8 mouse cellular contexts compared by ENCODE assay signal in the genomic region with DNA sequence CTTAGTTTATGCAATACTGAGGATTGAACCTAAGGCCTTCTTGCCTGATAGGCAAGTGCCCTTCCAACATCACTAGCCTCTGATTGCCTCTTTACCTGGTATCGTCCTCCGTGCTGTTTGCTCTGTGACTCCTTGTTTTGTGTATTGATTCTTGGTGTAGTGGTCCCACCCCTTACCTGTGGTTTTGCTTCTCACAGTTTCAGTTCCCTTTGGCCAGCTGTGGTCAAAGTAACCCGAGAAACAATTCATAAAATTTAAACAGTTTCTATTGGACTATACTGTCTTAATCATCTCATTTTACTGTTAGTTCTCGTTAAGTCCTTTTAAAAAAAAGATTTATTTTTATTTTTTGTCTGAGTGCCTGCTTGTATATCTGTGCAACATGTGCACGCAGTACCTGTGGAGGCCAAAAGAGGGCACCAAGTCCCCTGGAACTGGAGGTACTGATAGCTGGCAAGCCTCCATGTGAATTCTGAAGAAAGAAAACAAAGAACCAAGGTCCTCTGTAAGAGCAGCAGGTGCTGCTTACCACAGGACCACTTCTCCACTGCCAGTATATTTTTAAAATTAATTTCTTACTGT.
DNase-seq lines count a peak whose midpoint lies in the region; ATAC-seq and TF ChIP-seq lines count a peak whose summit lies in the region.

No protein-coding gene starts in this region.

- no peaks in the 10 kb centered on the region for H3K27me3 ChIP-seq in forebrain, embryonic 13.5 days
- H3K27me3 ChIP-seq in midbrain, postnatal 0 days (ENCODE audit: insufficient read depth, low read length): no peaks in the 10 kb centered on the region

- intact Hi-C loops in gastrocnemius, postnatal 36 days (cut with DNase I): no loop called here

- WGBS in forebrain, embryonic 13.5 days: 67% methylated on average over 5 of the region's 5 CpGs
- WGBS in midbrain, postnatal 0 days: 72% methylated on average over 5 of the region's 5 CpGs

- peaks cover 8% of the 10 kb centered on the region for H3K4me1 ChIP-seq in forebrain, embryonic 13.5 days
- H3K4me1 ChIP-seq in midbrain, postnatal 0 days (ENCODE audit: insufficient read depth, low read length): no peaks in the 10 kb centered on the region

- H3K36me3 ChIP-seq in forebrain, embryonic 13.5 days (ENCODE audit: poor library complexity, severe bottlenecking): no peaks in the 10 kb centered on the region
- H3K36me3 ChIP-seq in midbrain, postnatal 0 days (ENCODE audit: insufficient read depth, low read length): no peaks in the 10 kb centered on the region

- no peaks in the 10 kb centered on the region for H3K9me3 ChIP-seq in forebrain, embryonic 13.5 days (replicated peaks)
- no peaks in the 10 kb centered on the region for H3K9me3 ChIP-seq in midbrain, postnatal 0 days (ENCODE audit: low read length)

- peak; percentile 83 for TF ChIP-seq CTCF in midbrain, postnatal 0 days (IDR thresholded peaks at IDR 0.05)

- peak; percentile 18 for DNase-seq in gastrocnemius, postnatal 10 days
- no peak for DNase-seq in gastrocnemius, postnatal 36 days
- DNase-seq in urinary bladder, postnatal 14 days (ENCODE audit: low spot score): peak; percentile 8
- DNase-seq in urinary bladder, postnatal 4 days (ENCODE audit: low spot score in 2 of 2): no peak
- peak; percentile 8 for DNase-seq in left cerebral cortex, adult 11 months (ENCODE audit: low spot score)
- DNase-seq in midbrain, postnatal 0 days (ENCODE audit: low spot score): peak; percentile 68
- DNase-seq in T-cell, adult 2 months (ENCODE audit: low spot score): no peak

- H3K27ac ChIP-seq in forebrain, embryonic 13.5 days: no peak overlapping the region
- H3K27ac ChIP-seq in midbrain, postnatal 0 days (ENCODE audit: low read depth, low read length): no peak overlapping the region

- ATAC-seq in forebrain, embryonic 13.5 days: peak; percentile 43; the same call in 1 of the 2 replicates
- ATAC-seq in midbrain, postnatal 0 days (ENCODE audit: low FRiP score): no peak

- H3K9ac ChIP-seq in forebrain, embryonic 13.5 days: no peak overlapping the region
- H3K9ac ChIP-seq in midbrain, postnatal 0 days (replicated peaks; ENCODE audit: low read length, poor library complexity, severe bottlenecking): no peak overlapping the region

- H3K4me3 ChIP-seq in forebrain, embryonic 13.5 days: no peak overlapping the region
- H3K4me3 ChIP-seq in midbrain, postnatal 0 days (ENCODE audit: low read depth, low read length): no peak overlapping the region

- no peak overlapping the region for H3K4me2 ChIP-seq in forebrain, embryonic 13.5 days
- H3K4me2 ChIP-seq in midbrain, postnatal 0 days (ENCODE audit: low read depth, low read length, poor library complexity, severe bottlenecking): no peak overlapping the region

Comparison
In these comparisons a context has a peak if more than half of its experiments do, and no peak if none do; other contexts are left out.
1. DNase-seq: peak in gastrocnemius, postnatal 10 days (single experiment), urinary bladder, postnatal 14 days (single experiment), left cerebral cortex, adult 11 months (single experiment) and midbrain, postnatal 0 days (single experiment); none in gastrocnemius, postnatal 36 days (0 of 2), urinary bladder, postnatal 4 days (0 of 2) and T-cell, adult 2 months (single experiment).